Mouse (Mus musculus): ENCODE measurements at regions not wholly inside any gene's neighbourhood (a gene's known extent, or its start where the extent isn't known, plus 50 kb on each side); places are given as distances from the start of the nearest gene placed in this dataset.
A peak's percentile ranks its signal among the peaks of the same experiment; 100 is the strongest.

- DNase-seq (ENCODE audit: extremely low spot score in 1 of 2, low spot score in 1 of 2) = no peak
Observed at GRCm38 (mm10) chr13:39702621-39703020, 658.6 kb downstream of the Ofcc1 start.

- DNase-seq (ENCODE audit: extremely low spot score in 1 of 2, low spot score in 1 of 2) = no peak
Observed at GRCm38 (mm10) chr13:39691291-39692024, 669.8 kb downstream of the Ofcc1 start.

- DNase-seq (ENCODE audit: extremely low spot score in 1 of 2, low spot score in 1 of 2) = no peak
Observed at GRCm38 (mm10) chr13:39664548-39664947, 696.7 kb downstream of the Ofcc1 start.

- DNase-seq (ENCODE audit: extremely low spot score in 1 of 2, low spot score in 1 of 2) = no peak
Observed at GRCm38 (mm10) chr13:39649457-39649856, 688.8 kb upstream of the Slc35b3 start.

- peak; percentile 34 to 64 for DNase-seq (ENCODE audit: extremely low spot score in 1 of 2, low spot score in 1 of 2)
Observed at GRCm38 (mm10) chr13:39647367-39647766, 686.7 kb upstream of the Slc35b3 start.

- no peak for DNase-seq (ENCODE audit: extremely low spot score in 1 of 2, low spot score in 1 of 2)
Observed at GRCm38 (mm10) chr13:39631506-39632132, 670.9 kb upstream of the Slc35b3 start.

All from layer of hippocampus, postnatal 25 days (tissue).